Mouse (Mus musculus): ENCODE results near the gene Boc.

The Boc gene

GRCm38 (mm10) chr16:44552726-44553125 is 6.0 kb downstream of the Boc start:
- DNase-seq (ENCODE audit: low spot score): no peak

- DNase-seq (ENCODE audit: low spot score): no peak
Observed at GRCm38 (mm10) chr16:44552036-44552435, 6.7 kb downstream of the Boc start.

- DNase-seq (ENCODE audit: low spot score): no peak
Observed at GRCm38 (mm10) chr16:44551491-44551890, 7.2 kb downstream of the Boc start.

- DNase-seq (ENCODE audit: low spot score): no peak
Observed at GRCm38 (mm10) chr16:44550843-44551242, 7.9 kb downstream of the Boc start.

GRCm38 (mm10) chr16:44549867-44550679 is 8.6 kb downstream of the Boc start:
- DNase-seq (ENCODE audit: low spot score): no peak

GRCm38 (mm10) chr16:44549381-44549780 is 9.3 kb downstream of the Boc start:
- DNase-seq (ENCODE audit: low spot score): no peak

- no peak for DNase-seq (ENCODE audit: low spot score)
Observed at GRCm38 (mm10) chr16:44547976-44548375, 10.7 kb downstream of the Boc start.

- no peak for DNase-seq (ENCODE audit: low spot score)
Observed at GRCm38 (mm10) chr16:44546831-44547230, 11.9 kb downstream of the Boc start.

GRCm38 (mm10) chr16:44545939-44546338 is 12.8 kb downstream of the Boc start:
- no peak for DNase-seq (ENCODE audit: low spot score)

- no peak for DNase-seq (ENCODE audit: low spot score)
Observed at GRCm38 (mm10) chr16:44545153-44545552, 13.5 kb downstream of the Boc start.

GRCm38 (mm10) chr16:44543098-44543497 is 15.6 kb downstream of the Boc start:
- no peak for DNase-seq (ENCODE audit: low spot score)

GRCm38 (mm10) chr16:44542029-44542690 is 16.5 kb downstream of the Boc start:
- no peak for DNase-seq (ENCODE audit: low spot score)

- no peak for DNase-seq (ENCODE audit: low spot score)
Observed at GRCm38 (mm10) chr16:44539611-44540010, 19.1 kb downstream of the Boc start.

GRCm38 (mm10) chr16:44538401-44539395 is 20.0 kb downstream of the Boc start:
- no peak for DNase-seq (ENCODE audit: low spot score)

- DNase-seq (ENCODE audit: low spot score): no peak
Observed at GRCm38 (mm10) chr16:44534122-44534521, 24.6 kb downstream of the Boc start.

GRCm38 (mm10) chr16:44533522-44533921 is 25.2 kb downstream of the Boc start:
- no peak for DNase-seq (ENCODE audit: low spot score)

- no peak for DNase-seq (ENCODE audit: low spot score)
Observed at GRCm38 (mm10) chr16:44532851-44533250, 25.8 kb downstream of the Boc start.

- DNase-seq (ENCODE audit: low spot score): no peak
Observed at GRCm38 (mm10) chr16:44531239-44531797, 27.4 kb downstream of the Boc start.

GRCm38 (mm10) chr16:44530829-44531228 is 27.9 kb downstream of the Boc start:
- DNase-seq (ENCODE audit: low spot score): no peak

- no peak for DNase-seq (ENCODE audit: low spot score)
Observed at GRCm38 (mm10) chr16:44530191-44530590, 28.5 kb downstream of the Boc start.

- no peak for DNase-seq (ENCODE audit: low spot score)
Observed at GRCm38 (mm10) chr16:44529691-44530090, 29.0 kb downstream of the Boc start.

GRCm38 (mm10) chr16:44528955-44529354 is 29.7 kb downstream of the Boc start:
- no peak for DNase-seq (ENCODE audit: low spot score)

Measured in MN1 (cell line).